Mouse (Mus musculus) forebrain, embryonic 15.5 days (tissue): ENCODE measurements around the gene Ppp6r2. TPM values are rescaled to one million over a fixed set of nuclear protein-coding genes. Genes with fewer than 3 reads are reported as not detected.

Source experiments
- ATAC-seq: fragments of 200-750 bp; cut with Nextera tagmentation; replicated peaks from 2 replicates; pipeline ENCODE4 v1.8.0; 2017; ENCODE audit warnings: mild to moderate bottlenecking, moderate TSS enrichment, moderate library complexity
- H3K27ac ChIP-seq: fragments of 300-500 bp; sonication (generic); replicated peaks from 2 replicates; pipeline ENCODE4 v1.5.1; 2015; ENCODE audit warnings: mild to moderate bottlenecking, inconsistent platforms
- H3K27me3 ChIP-seq: fragments of 300-500 bp; sonication (generic); 2 replicates; pipeline ENCODE4 v1.6.1; 2015; ENCODE audit warnings: inconsistent platforms
- H3K36me3 ChIP-seq: fragments of 300-500 bp; sonication (generic); 2 replicates; pipeline ENCODE4 v1.6.1; 2015; ENCODE audit warnings: mild to moderate bottlenecking, inconsistent platforms
- H3K4me1 ChIP-seq: fragments of 300-500 bp; sonication (generic); 2 replicates; pipeline ENCODE4 v1.6.1; 2015; ENCODE audit warnings: inconsistent platforms
- H3K4me2 ChIP-seq: fragments of 300-500 bp; sonication (generic); replicated peaks from 2 replicates; pipeline ENCODE4 v1.6.1; 2015; ENCODE audit warnings: mild to moderate bottlenecking, inconsistent platforms
- H3K4me3 ChIP-seq: fragments of 300-500 bp; sonication (generic); 2 replicates; pipeline ENCODE4 v1.5.1; 2015; ENCODE audit warnings: mild to moderate bottlenecking, inconsistent platforms
- H3K9ac ChIP-seq: fragments of 300-500 bp; sonication (generic); replicated peaks from 2 replicates; pipeline ENCODE4 v1.6.1; 2015; ENCODE audit warnings: mild to moderate bottlenecking, inconsistent platforms
- H3K9me3 ChIP-seq: fragments of 300-500 bp; sonication (generic); 2 replicates; pipeline ENCODE4 v1.6.1; 2016; ENCODE audit warnings: inconsistent platforms
- WGBS: fragments of 180-500 bp; shearing (Covaris S2); methylation state at CpG from one replicate; pipeline ENCODE4 v1.1.7; 2015; ENCODE audit warnings: mixed read lengths; 5-methylcytosine and 5-hydroxymethylcytosine counted together
- polyA plus RNA-seq: library from polyadenylated mRNA; unstranded; fragments of >200 nt; fragmentation: Nextera tagmentation; extraction: Ambion mirVana; gene quantifications from 2 replicates; pipeline ENCODE4 v1.2.1, GENCODE M21; 2015

Ppp6r2 gene
- polyA plus RNA-seq, 1 experiment from 2014 or later = 83.6 TPM

DNA sequence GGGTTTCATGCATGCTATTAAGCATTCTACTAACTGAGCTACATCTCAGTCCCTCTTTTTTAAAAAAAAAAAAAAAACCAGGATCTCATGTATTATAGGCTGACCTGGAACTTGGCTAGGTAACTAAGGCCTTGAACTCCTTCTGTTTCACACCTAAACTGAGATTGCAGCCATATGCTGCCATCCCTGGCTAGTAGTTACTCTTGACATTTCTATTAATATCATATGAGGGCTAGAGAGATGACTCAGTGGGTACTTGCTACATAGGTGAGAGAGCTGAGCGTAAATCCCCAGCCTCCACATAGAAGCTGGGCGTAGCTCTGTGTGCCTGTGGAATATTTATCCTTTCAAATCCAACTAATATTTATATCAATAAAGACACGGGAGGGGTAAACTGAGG lies 3.6 kb downstream of the Ppp6r2 start:
- peaks cover 14% of the 10 kb centered on the region for H3K36me3 ChIP-seq
- peaks cover 31% of the 10 kb centered on the region for H3K4me1 ChIP-seq
- no peaks in the 10 kb centered on the region for H3K9me3 ChIP-seq
- H3K4me2 ChIP-seq = no peak overlapping the region
- H3K27ac ChIP-seq = no peak overlapping the region
- no peak overlapping the region for H3K4me3 ChIP-seq
- ATAC-seq = no peak
- H3K27me3 ChIP-seq = no peaks in the 10 kb centered on the region
- no peak overlapping the region for H3K9ac ChIP-seq
- 97% methylated on average over 3 of the region's 3 CpGs for WGBS

GRCm38 (mm10) chr15:89215611-89216233 lies 4.4 kb downstream of the Ppp6r2 start:
- no peak overlapping the region for H3K27ac ChIP-seq
- no peak overlapping the region for H3K4me2 ChIP-seq
- H3K27me3 ChIP-seq = no peaks in the 10 kb centered on the region
- peaks cover 14% of the 10 kb centered on the region for H3K36me3 ChIP-seq
- 97% methylated on average over 2 of the region's 2 CpGs for WGBS
- ATAC-seq = no peak
- no peak overlapping the region for H3K4me3 ChIP-seq
- H3K4me1 ChIP-seq = peaks cover 30% of the 10 kb centered on the region
- no peaks in the 10 kb centered on the region for H3K9me3 ChIP-seq
- no peak overlapping the region for H3K9ac ChIP-seq

DNA sequence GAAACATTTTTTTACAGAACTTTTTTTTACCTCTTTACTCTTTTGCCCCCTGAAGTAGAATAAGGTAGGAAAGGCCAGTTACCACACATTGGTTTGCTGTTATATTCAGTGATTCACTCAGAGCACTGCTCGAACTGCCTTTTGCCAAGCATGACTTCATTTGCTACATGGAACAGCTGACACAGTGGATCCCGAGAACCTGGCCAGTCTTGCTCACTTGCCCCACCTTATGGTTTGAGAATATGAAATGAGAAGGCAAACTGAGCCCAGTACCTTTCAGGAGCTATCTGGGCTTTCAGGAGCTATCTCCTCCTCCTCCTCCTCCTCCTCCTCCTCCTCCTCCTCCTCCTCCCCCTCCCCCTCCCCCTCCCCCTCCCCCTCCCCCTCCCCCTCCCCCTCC lies 22.2 kb downstream of the Ppp6r2 start:
- peaks cover 7% of the 10 kb centered on the region for H3K36me3 ChIP-seq
- H3K4me3 ChIP-seq = no peak overlapping the region
- H3K4me2 ChIP-seq = no peak overlapping the region
- H3K9me3 ChIP-seq = no peaks in the 10 kb centered on the region
- 44% methylated on average over 2 of the region's 2 CpGs for WGBS
- H3K27ac ChIP-seq = no peak overlapping the region
- no peaks in the 10 kb centered on the region for H3K27me3 ChIP-seq
- no peak for ATAC-seq
- H3K4me1 ChIP-seq = no peaks in the 10 kb centered on the region
- no peak overlapping the region for H3K9ac ChIP-seq

- 82% methylated on average over 4 of the region's 4 CpGs for WGBS
- no peaks in the 10 kb centered on the region for H3K27me3 ChIP-seq
- ATAC-seq = no peak
- no peak overlapping the region for H3K9ac ChIP-seq
- H3K4me1 ChIP-seq = peaks cover 2% of the 10 kb centered on the region; the same call in 1 of the 2 replicates
- H3K9me3 ChIP-seq = no peaks in the 10 kb centered on the region
- H3K4me2 ChIP-seq = no peak overlapping the region
- H3K4me3 ChIP-seq = no peak overlapping the region
- peaks cover 7% of the 10 kb centered on the region for H3K36me3 ChIP-seq
- no peak overlapping the region for H3K27ac ChIP-seq
These were observed 22.7 kb downstream of the Ppp6r2 start for GRCm38 (mm10) chr15:89234052-89234451.

DNA sequence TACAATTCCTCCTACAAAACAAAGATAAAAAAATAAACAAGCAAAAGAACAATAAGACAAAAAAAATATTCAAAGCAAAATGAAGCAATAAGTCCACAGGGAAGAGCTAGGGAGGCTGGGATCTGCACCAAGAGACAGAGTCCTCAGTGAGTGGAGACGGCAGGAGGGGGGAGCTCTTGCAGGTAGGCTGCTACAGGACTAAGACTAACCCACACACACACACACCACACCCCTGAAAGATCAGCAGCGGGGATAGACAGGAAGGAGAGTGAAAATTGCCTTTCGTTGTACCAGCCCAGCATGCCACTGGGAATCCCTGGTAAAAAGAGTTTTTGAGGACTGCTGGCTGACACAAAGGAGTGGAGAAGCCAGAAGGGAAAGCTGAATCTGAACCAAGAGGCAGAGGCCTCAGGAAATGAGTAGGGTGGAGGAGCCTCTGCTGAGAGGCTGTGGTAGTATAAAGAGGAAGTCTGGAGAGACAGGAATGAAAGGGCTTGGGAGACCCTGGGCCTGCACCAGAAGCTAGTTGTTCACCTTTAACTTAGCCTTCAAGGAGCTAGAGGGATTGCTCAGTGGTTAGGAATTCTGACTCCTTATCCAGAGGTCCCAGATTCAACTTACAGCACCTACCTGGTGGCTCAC lies 28.5 kb downstream of the Ppp6r2 start:
- no peak overlapping the region for H3K27ac ChIP-seq
- 54% methylated on average over 3 of the region's 3 CpGs for WGBS

GRCm38 (mm10) chr15:89241025-89241424 lies 29.7 kb downstream of the Ppp6r2 start:
- Histone ChIP-seq H3K9ac (no peak overlapping the region), H3K27me3 (no peaks in the 10 kb centered on the region), H3K9me3 (no peaks in the 10 kb centered on the region), H3K4me1 (peaks cover 2% of the 10 kb centered on the region; the same call in 1 of the 2 replicates), H3K36me3 (peaks cover 33% of the 10 kb centered on the region), H3K4me3 (no peak overlapping the region), H3K4me2 (no peak overlapping the region), H3K27ac (no peak overlapping the region)
- WGBS = 67% methylated on average over 2 of the region's 2 CpGs
- no peak for ATAC-seq

More for the DNA sequence above, 28.5 kb downstream of the Ppp6r2 start:
- H3K9ac ChIP-seq = no peak overlapping the region
- H3K4me2 ChIP-seq = no peak overlapping the region
- no peaks in the 10 kb centered on the region for H3K9me3 ChIP-seq
- no peak for ATAC-seq
- H3K36me3 ChIP-seq = peaks cover 26% of the 10 kb centered on the region
- no peaks in the 10 kb centered on the region for H3K27me3 ChIP-seq
- H3K4me1 ChIP-seq = peaks cover 2% of the 10 kb centered on the region; the same call in 1 of the 2 replicates
- H3K4me3 ChIP-seq = no peak overlapping the region

DNA sequence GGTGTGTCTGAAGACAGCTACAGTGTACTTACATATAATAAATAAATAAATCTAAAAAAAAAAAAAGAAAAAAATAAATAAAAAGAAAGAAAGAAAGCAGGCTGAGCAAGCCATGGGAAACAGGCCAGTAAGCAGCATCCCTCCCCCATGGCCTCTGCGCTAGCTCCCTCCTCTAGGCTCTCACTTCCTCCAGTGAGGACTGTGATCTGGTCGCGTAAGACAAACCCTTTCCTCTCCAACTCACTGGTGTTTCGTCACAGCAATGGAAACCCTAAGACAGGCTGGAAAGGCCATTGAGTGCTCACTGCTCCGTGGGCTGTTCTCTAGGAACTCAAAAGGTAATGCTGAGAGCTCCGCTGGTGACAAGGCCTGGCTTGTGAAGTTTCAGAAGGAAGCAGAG lies 37.7 kb downstream of the Ppp6r2 start:
- Histone ChIP-seq H3K4me3 (no peak overlapping the region), H3K9ac (no peak overlapping the region), H3K4me2 (no peak overlapping the region), H3K4me1 (no peaks in the 10 kb centered on the region), H3K36me3 (peaks cover 40% of the 10 kb centered on the region), H3K9me3 (no peaks in the 10 kb centered on the region), H3K27ac (no peak overlapping the region), H3K27me3 (no peaks in the 10 kb centered on the region)
- no peak for ATAC-seq
- WGBS = 91% methylated on average over 6 of the region's 6 CpGs

GRCm38 (mm10) chr15:89255330-89255729 lies 44.0 kb downstream of the Ppp6r2 start:
- WGBS = 4% methylated on average over 4 of the region's 4 CpGs
- Histone ChIP-seq H3K4me3 (no peak overlapping the region), H3K27ac (peak overlapping the region; percentile 45), H3K36me3 (peaks cover 47% of the 10 kb centered on the region), H3K27me3 (no peaks in the 10 kb centered on the region), H3K4me1 (peaks cover 13% of the 10 kb centered on the region), H3K9ac (no peak overlapping the region), H3K4me2 (no peak overlapping the region), H3K9me3 (no peaks in the 10 kb centered on the region)
- 0 out of 2 replicates have a peak, but pooled peaks have one; percentile 46 for ATAC-seq

DNA sequence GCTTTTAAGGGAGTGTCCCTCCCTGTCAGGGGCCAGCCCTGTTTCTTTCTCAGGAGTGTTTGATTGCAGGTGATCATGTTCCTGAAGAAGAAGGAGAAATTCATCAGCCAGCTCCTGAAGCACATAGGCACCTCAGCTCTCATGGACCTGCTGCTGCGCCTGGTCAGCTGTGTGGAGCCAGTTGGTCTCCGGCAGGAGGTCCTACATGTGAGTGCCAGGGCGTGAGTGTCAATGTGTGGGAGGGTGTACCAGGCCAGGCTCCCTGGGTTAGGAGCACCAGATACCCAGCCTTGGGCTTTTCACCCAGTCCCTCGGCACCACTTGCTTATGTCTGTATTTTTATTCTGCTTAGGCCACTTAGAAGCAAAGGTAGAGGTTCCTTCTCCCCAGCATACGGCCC lies 47.6 kb downstream of the Ppp6r2 start:
- Histone ChIP-seq H3K27me3 (no peaks in the 10 kb centered on the region), H3K4me3 (no peak overlapping the region), H3K27ac (no peak overlapping the region), H3K9me3 (no peaks in the 10 kb centered on the region), H3K9ac (no peak overlapping the region), H3K4me2 (no peak overlapping the region), H3K4me1 (peaks cover 13% of the 10 kb centered on the region), H3K36me3 (peaks cover 55% of the 10 kb centered on the region)
- WGBS = 98% methylated on average over 5 of the region's 5 CpGs
- no peak for ATAC-seq

DNA sequence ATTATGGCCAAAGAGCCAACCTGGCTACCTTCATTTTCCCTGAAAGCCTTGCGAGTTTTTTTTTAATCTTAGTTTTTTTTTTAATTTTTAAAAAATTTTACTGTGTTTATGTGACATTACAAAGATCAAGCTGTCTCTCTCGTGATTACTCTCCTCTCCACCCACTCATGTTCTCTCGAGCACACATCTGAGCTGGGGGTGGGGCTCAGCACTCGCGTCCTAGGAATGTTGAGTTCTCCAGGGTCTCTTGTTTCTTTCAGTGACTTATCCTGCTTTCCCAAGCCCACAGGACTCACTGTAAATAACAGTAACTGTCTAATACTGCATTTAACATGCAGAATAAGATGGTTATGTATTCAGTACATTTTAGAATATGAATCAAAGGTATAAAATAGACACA lies 53.1 kb downstream of the Ppp6r2 start:
- WGBS = 90% methylated on average over 5 of the region's 5 CpGs
- Histone ChIP-seq H3K27me3 (no peaks in the 10 kb centered on the region), H3K4me2 (no peak overlapping the region), H3K27ac (no peak overlapping the region), H3K36me3 (peaks cover 63% of the 10 kb centered on the region), H3K9ac (no peak overlapping the region), H3K4me3 (no peak overlapping the region), H3K9me3 (no peaks in the 10 kb centered on the region), H3K4me1 (no peaks in the 10 kb centered on the region)
- ATAC-seq = no peak

GRCm38 (mm10) chr15:89275497-89275896 lies 64.1 kb downstream of the Ppp6r2 start:
- no peaks in the 10 kb centered on the region for H3K4me1 ChIP-seq
- H3K36me3 ChIP-seq = peaks cover 84% of the 10 kb centered on the region
- no peak for ATAC-seq
- no peaks in the 10 kb centered on the region for H3K9me3 ChIP-seq
- no peak overlapping the region for H3K4me3 ChIP-seq
- H3K9ac ChIP-seq = no peak overlapping the region
- no peaks in the 10 kb centered on the region for H3K27me3 ChIP-seq
- H3K27ac ChIP-seq = no peak overlapping the region
- H3K4me2 ChIP-seq = no peak overlapping the region
- 73% methylated on average over 3 of the region's 3 CpGs for WGBS

GRCm38 (mm10) chr15:89277366-89277765 lies 66.0 kb downstream of the Ppp6r2 start:
- Histone ChIP-seq H3K9me3 (no peaks in the 10 kb centered on the region), H3K9ac (no peak overlapping the region), H3K4me3 (no peak overlapping the region), H3K4me1 (no peaks in the 10 kb centered on the region), H3K27ac (no peak overlapping the region), H3K27me3 (no peaks in the 10 kb centered on the region), H3K36me3 (peaks cover 91% of the 10 kb centered on the region), H3K4me2 (no peak overlapping the region)
- ATAC-seq = no peak
- WGBS = 95% methylated on average over 4 of the region's 4 CpGs

DNA sequence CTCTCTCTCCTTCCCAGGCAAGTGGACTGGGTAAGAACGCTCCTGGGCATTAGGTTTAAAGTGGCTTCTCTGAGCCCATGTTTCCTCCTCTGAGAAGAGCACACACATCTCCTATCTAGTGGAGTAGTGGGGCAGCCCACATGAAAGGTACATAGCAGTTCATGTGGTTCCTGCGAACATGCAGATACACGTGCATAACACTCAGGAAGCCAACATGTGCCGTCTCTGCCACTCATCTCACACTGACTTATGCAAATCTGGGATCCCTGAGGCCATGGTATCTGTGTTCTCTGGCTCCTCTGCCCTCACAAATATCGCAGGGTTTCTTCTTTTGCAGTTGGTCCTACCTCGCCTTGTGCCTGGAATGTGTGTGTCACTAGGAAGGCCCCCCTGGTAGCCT lies 71.2 kb downstream of the Ppp6r2 start:
- no peak overlapping the region for H3K4me3 ChIP-seq
- no peak overlapping the region for H3K4me2 ChIP-seq
- no peak for ATAC-seq
- H3K9ac ChIP-seq = no peak overlapping the region
- no peak overlapping the region for H3K27ac ChIP-seq
- WGBS = 79% methylated on average over 6 of the region's 6 CpGs
- peaks cover 95% of the 10 kb centered on the region for H3K36me3 ChIP-seq
- H3K27me3 ChIP-seq = no peaks in the 10 kb centered on the region
- H3K9me3 ChIP-seq = no peaks in the 10 kb centered on the region
- 0 out of 2 replicates have a peak, but pooled peaks cover 2% of the 10 kb centered on the region for H3K4me1 ChIP-seq
